Mouse (Mus musculus): ENCODE measurements around the gene Cald1.

DNA sequence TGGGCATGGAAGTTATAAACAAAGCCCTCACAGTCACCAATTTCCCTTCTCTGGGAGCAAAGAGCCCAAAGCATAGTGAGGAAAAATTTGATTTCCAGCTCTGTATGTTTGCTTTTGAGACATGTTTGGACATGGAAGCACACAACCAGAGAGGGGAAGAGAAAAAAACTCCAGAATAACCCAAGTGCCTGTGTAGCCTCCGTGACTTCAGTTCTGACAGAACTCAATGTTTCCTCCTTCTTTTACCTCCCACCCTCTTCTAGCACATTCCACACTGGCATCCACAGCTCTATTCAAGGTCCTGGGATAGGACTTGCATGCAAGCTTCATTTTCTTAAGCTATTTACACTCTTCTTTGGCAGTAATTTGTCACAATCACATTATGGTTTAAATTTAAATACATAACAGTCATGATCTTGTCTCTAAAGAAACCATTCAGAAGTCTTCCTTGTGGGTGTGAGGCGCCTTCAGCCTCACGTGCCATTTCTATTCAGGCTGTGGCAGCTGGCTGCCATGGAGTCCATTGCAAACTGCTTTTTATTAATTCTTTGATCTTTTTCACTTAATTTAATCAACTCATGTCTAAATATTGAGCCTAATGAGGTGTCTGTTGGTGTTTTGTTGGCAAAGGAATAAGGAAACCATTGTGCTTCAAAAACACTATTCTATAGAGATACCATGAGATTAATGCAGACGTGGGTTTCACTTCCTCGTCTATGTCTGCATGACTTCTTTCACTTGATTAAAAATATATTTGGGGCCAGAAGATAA is 49.9 kb downstream of the Cald1 start:
- TF ChIP-seq CTCF (IDR thresholded peaks at IDR 0.05; ENCODE audit: extremely low read depth, insufficient read depth, insufficient read length, insufficient replicate concordance) (no peak), POLR2A (IDR thresholded peaks at IDR 0.05; ENCODE audit: low read depth, low read length) (no peak)
